Mouse (Mus musculus) neural tube, embryonic 13.5 days (tissue): ENCODE data around the gene Dnal4. TPM values are rescaled to one million over a fixed set of nuclear protein-coding genes. Genes with fewer than 3 reads are reported as not detected.
A peak's percentile ranks its signal among the peaks of the same experiment; 100 is the strongest.

Source experiments
- ATAC-seq: fragments of 200-750 bp; cut with Nextera tagmentation; 2 replicates; pipeline ENCODE4 v1.8.0; 2017; ENCODE audit warnings: low read depth, mild to moderate bottlenecking, moderate TSS enrichment, moderate library complexity
- H3K27ac ChIP-seq: fragments of 300-500 bp; sonication (generic); replicated peaks from 2 replicates; pipeline ENCODE4 v1.5.1; 2015; ENCODE audit warnings: moderate library complexity, mild to moderate bottlenecking, inconsistent platforms
- H3K27me3 ChIP-seq: fragments of 300-500 bp; sonication (generic); 2 replicates; pipeline ENCODE4 v1.6.1; 2015; ENCODE audit warnings: mild to moderate bottlenecking, inconsistent platforms
- H3K36me3 ChIP-seq: fragments of 300-500 bp; sonication (generic); 2 replicates; pipeline ENCODE4 v1.6.1; 2015; ENCODE audit warnings: mild to moderate bottlenecking, inconsistent platforms
- H3K4me1 ChIP-seq: fragments of 300-500 bp; sonication (generic); replicated peaks from 2 replicates; pipeline ENCODE4 v1.6.1; 2015; ENCODE audit warnings: inconsistent platforms
- H3K4me2 ChIP-seq: fragments of 300-500 bp; sonication (generic); 2 replicates; pipeline ENCODE4 v1.6.1; 2015; ENCODE audit warnings: inconsistent platforms, mild to moderate bottlenecking, moderate library complexity
- H3K4me3 ChIP-seq: fragments of 300-500 bp; sonication (generic); 2 replicates; pipeline ENCODE4 v1.5.1; 2015; ENCODE audit warnings: mild to moderate bottlenecking, inconsistent platforms
- H3K9ac ChIP-seq: fragments of 300-500 bp; sonication (generic); 2 replicates; pipeline ENCODE4 v1.6.1; 2015; ENCODE audit warnings: moderate library complexity, mild to moderate bottlenecking, inconsistent platforms
- H3K9me3 ChIP-seq: fragments of 300-500 bp; sonication (generic); 2 replicates; pipeline ENCODE4 v1.6.1; 2016; ENCODE audit warnings: inconsistent platforms
- WGBS: fragments of 180-500 bp; shearing (Covaris S2); methylation state at CpG from one replicate; pipeline ENCODE4 v1.1.7; 2015; 5-methylcytosine and 5-hydroxymethylcytosine counted together
- polyA plus RNA-seq: library from polyadenylated mRNA; unstranded; fragments of >200 nt; fragmentation: Nextera tagmentation; extraction: Ambion mirVana; gene quantifications from 2 replicates; pipeline ENCODE4 v1.2.1, GENCODE M21; 2015

Gene Dnal4
- polyA plus RNA-seq, 1 experiment from 2014 or later: 72.1 TPM

DNA sequence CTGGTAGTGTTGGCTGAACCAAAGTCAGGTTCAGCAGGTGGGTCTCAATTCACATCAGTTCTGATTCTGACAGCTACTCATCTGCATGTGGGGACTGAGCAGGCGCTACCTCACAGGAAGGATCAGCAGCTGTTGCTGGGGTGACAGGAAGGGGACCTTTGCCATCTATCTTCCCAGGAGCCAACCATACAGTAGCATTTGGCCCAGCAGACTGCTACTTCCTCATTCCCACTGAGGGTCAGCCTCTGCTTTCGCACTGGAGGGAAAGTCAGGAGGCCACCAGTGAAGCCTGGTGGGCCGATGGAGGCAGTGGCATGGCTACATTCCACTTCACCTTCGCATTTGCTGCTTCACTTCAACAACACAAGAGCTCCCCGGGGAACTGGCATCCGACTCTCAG is 9.3 kb downstream of the Dnal4 start:
- no peak overlapping the region for H3K4me2 ChIP-seq
- H3K36me3 ChIP-seq: peaks cover 21% of the 10 kb centered on the region
- no peaks in the 10 kb centered on the region for H3K27me3 ChIP-seq
- no peaks in the 10 kb centered on the region for H3K9me3 ChIP-seq
- WGBS: 56% methylated on average over 6 of the region's 6 CpGs
- H3K4me1 ChIP-seq: peaks cover 47% of the 10 kb centered on the region
- no peak overlapping the region for H3K9ac ChIP-seq
- no peak overlapping the region for H3K27ac ChIP-seq
- no peak overlapping the region for H3K4me3 ChIP-seq
- ATAC-seq: no peak

DNA sequence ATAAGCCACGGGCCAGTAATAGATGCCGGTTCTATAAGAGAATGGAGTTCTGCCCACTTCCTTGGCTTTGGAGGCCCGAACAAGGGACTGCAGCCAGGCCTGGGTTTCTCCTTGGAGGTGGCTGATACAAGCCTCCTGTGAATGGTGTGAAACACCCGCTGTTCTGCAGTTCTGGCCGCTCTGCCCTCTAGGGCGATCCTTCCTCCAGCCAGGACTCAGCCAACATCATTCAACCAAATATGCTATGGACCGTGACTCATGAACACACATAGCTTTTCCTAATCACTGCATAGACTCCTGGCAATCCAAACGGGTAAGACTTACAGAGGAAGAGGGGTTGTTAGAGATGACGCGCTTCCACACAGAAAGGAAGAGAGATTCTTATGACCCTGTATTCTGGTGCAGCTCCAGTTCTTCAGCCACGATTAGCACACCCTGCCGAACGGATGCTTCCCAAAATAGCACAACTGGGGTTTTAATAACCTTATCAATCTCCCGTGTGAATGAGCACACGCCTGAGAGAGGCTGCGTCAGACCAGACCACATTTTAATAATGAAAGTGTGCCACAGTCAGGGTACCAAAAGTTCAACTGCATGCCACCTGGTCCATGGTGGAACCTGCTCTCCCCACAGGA is 10.2 kb downstream of the Dnal4 start:
- Histone ChIP-seq H3K27me3 (no peaks in the 10 kb centered on the region), H3K4me2 (no peak overlapping the region), H3K9ac (no peak overlapping the region), H3K36me3 (peaks cover 30% of the 10 kb centered on the region), H3K4me1 (peaks cover 39% of the 10 kb centered on the region), H3K4me3 (no peak overlapping the region), H3K9me3 (no peaks in the 10 kb centered on the region), H3K27ac (no peak overlapping the region)
- WGBS: 80% methylated on average over 16 of the region's 16 CpGs
- no peak for ATAC-seq

DNA sequence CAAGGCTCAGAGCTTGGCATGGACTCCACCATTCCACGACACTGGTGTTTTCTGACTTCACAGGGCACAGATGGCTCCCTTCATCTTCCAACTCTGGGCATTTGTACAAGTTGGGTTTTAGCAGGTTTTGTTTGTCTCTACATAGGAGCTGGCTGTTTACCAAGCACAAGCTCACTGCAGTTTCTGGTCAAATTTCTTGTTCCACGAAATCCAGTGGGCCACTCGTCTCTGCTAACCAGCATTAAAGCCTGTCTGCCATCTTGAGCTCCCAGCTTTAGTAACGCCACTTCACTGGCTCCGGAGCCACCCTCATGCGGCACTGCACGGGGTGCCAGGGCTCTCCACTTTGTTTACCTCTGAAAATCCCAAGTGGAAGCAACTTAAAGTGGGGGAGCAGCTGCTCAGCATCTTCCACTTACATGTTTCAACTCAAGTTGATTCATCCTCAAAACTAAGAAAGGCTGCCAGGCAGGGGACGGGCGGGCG is 11.0 kb downstream of the Dnal4 start:
- ATAC-seq: no peak
- no peak overlapping the region for H3K9ac ChIP-seq
- peaks cover 39% of the 10 kb centered on the region for H3K4me1 ChIP-seq
- peaks cover 38% of the 10 kb centered on the region for H3K36me3 ChIP-seq
- no peak overlapping the region for H3K4me2 ChIP-seq
- H3K27ac ChIP-seq: no peak overlapping the region
- H3K4me3 ChIP-seq: no peak overlapping the region
- WGBS: 86% methylated on average over 10 of the region's 10 CpGs
- H3K9me3 ChIP-seq: no peaks in the 10 kb centered on the region
- no peaks in the 10 kb centered on the region for H3K27me3 ChIP-seq

DNA sequence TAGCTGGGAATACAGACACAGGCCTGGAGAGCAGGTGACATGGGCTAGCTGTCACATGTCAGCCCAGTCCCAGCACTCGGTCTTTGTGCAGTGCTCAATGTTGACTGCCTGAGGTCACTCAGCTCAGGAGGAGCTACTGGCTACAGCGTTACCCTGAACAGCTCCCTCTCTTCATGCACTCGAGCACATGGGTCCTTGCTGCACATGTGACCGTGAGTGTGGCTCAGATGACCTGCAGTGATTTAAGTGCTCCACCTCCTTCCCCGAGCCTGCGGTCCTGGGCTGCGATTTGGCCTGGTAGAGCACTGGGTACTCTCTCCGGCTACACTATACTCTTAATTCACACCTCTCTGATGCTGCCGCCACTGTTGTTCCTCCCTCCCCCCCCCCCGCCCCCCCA is 11.5 kb downstream of the Dnal4 start:
- Histone ChIP-seq H3K4me2 (no peak overlapping the region), H3K4me1 (peaks cover 34% of the 10 kb centered on the region), H3K36me3 (peaks cover 40% of the 10 kb centered on the region), H3K27ac (no peak overlapping the region), H3K9me3 (no peaks in the 10 kb centered on the region), H3K4me3 (no peak overlapping the region), H3K27me3 (no peaks in the 10 kb centered on the region), H3K9ac (peak overlapping the region; percentile 4; the same call in 1 of the 2 replicates)
- WGBS: 70% methylated on average over 10 of the region's 10 CpGs
- ATAC-seq: no peak

DNA sequence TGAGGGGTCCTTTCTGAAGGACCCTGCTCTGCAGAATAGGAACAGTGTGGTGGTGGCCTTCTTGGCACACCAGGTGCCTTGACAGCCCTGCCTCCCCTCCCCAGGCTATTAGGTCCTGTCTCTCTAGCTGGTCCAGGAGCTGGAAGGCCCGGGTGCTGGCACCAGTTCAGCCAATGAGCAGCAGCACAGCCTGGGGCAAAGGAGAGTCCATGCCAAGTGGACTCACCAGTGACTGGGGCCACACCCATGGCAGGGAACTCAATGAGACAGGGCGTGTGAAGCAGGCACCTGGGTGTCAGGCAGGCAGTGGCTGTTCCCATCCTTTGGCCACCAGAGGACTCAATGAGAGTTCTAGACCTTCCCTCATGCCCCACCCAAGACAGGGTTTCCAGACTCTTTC is 12.3 kb downstream of the Dnal4 start:
- Histone ChIP-seq H3K4me2 (no peak overlapping the region), H3K9ac (no peak overlapping the region)

DNA sequence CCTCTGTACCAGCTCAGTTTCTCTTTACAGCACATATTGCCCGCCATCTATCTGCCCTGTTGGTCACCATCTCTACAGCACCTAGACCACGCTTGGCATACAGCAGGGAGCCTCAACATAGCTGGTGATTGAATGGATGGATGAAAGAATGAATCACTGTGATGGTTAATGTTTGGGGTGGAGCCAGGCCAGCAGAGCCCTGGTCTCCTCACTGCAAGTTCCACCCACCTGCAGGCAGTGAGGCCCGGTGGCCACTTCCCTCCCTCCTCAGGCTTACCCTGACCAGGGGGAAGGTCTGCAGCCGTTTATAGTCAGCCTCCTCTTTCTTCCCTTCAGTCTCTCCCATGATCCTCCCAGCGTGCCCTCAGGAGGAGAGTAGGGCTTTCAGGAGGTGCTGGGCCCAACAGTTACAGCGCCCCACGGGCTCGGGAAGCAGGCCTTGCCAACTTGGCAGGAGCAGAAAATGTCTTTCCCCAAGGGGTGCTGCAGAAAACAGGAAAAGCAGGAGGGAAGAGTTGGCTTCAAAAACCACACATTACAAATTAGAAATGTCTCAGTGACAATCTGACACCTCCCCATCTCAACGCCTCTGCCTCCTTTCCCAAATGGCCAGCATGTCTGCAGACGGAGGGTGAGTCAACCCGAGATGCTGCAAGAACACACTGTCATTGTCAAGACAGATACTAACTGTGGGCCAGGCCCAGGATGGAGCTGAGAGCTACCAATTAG is 12.9 kb downstream of the Dnal4 start:
- Histone ChIP-seq H3K9me3 (no peaks in the 10 kb centered on the region), H3K4me3 (no peak overlapping the region), H3K4me1 (peaks cover 19% of the 10 kb centered on the region), H3K36me3 (peaks cover 40% of the 10 kb centered on the region), H3K4me2 (no peak overlapping the region), H3K9ac (no peak overlapping the region), H3K27me3 (no peaks in the 10 kb centered on the region), H3K27ac (no peak overlapping the region)
- 84% methylated on average over 11 of the region's 11 CpGs for WGBS
- ATAC-seq: no peak

More for the DNA sequence above, 12.3 kb downstream of the Dnal4 start:
- no peak overlapping the region for H3K27ac ChIP-seq
- no peak for ATAC-seq
- no peaks in the 10 kb centered on the region for H3K27me3 ChIP-seq
- 84% methylated on average over 2 of the region's 2 CpGs for WGBS
- peaks cover 40% of the 10 kb centered on the region for H3K36me3 ChIP-seq
- H3K4me3 ChIP-seq: no peak overlapping the region
- H3K4me1 ChIP-seq: peaks cover 26% of the 10 kb centered on the region
- no peaks in the 10 kb centered on the region for H3K9me3 ChIP-seq

DNA sequence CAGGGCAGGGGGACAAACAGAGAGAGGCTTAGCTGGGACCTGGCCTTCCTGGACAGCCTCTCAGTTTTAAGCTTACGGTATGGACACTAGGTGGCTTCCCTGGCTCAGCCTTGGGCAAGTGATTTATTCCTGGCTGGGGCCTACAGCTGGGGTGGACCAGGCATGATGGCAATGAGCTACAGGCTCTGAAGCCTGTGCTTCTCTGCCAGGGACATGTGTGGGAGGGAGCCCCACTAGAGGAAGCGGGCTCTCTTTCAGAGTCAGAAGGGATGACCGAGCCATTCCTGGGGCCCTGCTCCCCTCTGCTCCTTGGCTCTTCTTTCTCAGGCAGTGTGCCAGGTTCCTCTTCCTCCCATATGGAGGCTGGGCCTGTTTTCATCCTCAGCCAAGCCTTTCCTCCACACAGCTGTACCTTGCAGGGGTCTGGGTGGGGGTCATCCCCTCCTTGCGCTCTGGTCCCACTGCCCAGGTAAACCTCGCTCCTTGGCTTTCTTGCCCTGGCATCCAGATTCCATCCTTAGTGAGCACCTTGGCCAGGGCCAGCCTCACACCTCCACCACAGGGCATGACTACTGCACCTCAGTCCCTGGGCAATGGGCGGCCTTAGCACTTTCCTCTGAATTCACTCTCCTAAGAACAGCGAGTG is 13.9 kb downstream of the Dnal4 start:
- 92% methylated on average over 7 of the region's 7 CpGs for WGBS
- ATAC-seq: no peak

DNA sequence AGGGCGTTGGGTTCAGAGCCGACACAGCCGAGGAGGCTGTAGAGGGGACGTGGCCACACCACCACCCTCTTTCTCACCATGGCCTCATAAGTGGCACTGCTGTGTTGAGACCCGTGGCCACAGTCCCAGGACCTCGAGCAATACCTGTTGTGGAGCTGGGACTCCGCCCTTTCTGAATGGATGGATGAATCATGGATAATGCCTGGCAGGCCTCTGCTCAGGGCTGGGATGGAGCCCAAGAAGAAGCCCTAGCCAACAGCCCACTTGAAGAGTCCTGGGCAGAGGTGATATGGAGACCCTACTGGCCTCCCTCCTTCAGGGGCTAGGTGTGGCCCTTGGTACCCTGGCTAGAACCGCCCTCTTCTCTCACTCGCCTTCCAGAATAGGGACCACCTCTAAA is 14.6 kb downstream of the Dnal4 start:
- Histone ChIP-seq H3K4me3 (no peak overlapping the region), H3K27me3 (no peaks in the 10 kb centered on the region), H3K9ac (no peak overlapping the region), H3K9me3 (no peaks in the 10 kb centered on the region), H3K27ac (no peak overlapping the region), H3K4me2 (no peak overlapping the region), H3K4me1 (peaks cover 14% of the 10 kb centered on the region), H3K36me3 (peaks cover 40% of the 10 kb centered on the region)
- ATAC-seq: no peak
- 93% methylated on average over 9 of the region's 9 CpGs for WGBS

More for the DNA sequence above, 13.9 kb downstream of the Dnal4 start:
- Histone ChIP-seq H3K36me3 (peaks cover 40% of the 10 kb centered on the region), H3K27ac (no peak overlapping the region), H3K27me3 (no peaks in the 10 kb centered on the region), H3K4me2 (no peak overlapping the region), H3K9me3 (no peaks in the 10 kb centered on the region), H3K9ac (no peak overlapping the region), H3K4me3 (no peak overlapping the region), H3K4me1 (peaks cover 18% of the 10 kb centered on the region)

DNA sequence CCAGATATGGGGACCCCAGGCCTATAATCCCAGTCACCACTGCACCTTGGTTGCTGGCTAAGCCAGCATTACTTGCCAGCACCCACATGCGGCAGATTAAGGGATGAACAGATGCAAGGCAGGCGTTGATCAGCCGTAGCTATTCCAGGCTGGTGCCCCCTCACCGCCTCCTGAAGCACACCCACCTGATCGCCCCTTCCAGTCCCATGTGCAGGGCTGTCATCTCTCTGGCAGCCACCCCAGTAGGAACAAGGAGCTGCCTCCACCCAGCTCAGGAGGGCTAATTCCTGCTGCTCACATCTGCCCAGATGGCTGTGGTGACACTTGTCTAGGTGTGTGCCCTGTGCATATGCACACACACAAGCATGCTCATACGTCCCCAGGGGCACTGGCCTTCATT is 16.7 kb downstream of the Dnal4 start:
- H3K27ac ChIP-seq: no peak overlapping the region
- peaks cover 8% of the 10 kb centered on the region; the same call in 1 of the 2 replicates for H3K4me1 ChIP-seq
- H3K4me3 ChIP-seq: no peak overlapping the region
- no peaks in the 10 kb centered on the region for H3K9me3 ChIP-seq
- WGBS: 92% methylated on average over 6 of the region's 6 CpGs
- no peak for ATAC-seq
- no peak overlapping the region for H3K4me2 ChIP-seq
- no peak overlapping the region for H3K9ac ChIP-seq
- peaks cover 40% of the 10 kb centered on the region for H3K36me3 ChIP-seq
- no peaks in the 10 kb centered on the region for H3K27me3 ChIP-seq

DNA sequence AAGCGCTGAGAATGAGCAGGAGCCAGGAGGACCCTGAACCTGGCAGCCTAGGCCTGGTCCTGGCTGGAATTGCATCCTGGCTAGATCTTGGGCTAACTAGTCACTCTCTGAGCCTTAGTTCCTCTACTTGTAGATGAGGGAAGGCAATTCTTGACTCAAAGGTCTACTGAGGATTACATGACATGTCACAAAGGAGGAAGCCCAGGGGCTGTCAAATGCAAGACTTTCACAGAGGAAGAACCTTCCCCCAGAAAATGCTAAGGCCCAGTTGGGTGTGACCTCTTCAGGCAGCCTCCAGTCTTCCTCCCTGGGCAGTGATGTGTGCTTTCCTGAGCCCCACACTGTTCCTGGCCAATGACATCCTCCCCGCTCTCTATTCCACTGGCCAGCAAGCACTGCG is 20.5 kb downstream of the Dnal4 start:
- H3K4me3 ChIP-seq: no peak overlapping the region
- ATAC-seq: no peak
- H3K9me3 ChIP-seq: no peaks in the 10 kb centered on the region
- WGBS: 88% methylated on average over 3 of the region's 3 CpGs
- H3K36me3 ChIP-seq: peaks cover 7% of the 10 kb centered on the region
- H3K27ac ChIP-seq: no peak overlapping the region
- no peak overlapping the region for H3K9ac ChIP-seq
- peaks cover 5% of the 10 kb centered on the region; the same call in 1 of the 2 replicates for H3K4me1 ChIP-seq
- H3K4me2 ChIP-seq: no peak overlapping the region
- H3K27me3 ChIP-seq: no peaks in the 10 kb centered on the region

DNA sequence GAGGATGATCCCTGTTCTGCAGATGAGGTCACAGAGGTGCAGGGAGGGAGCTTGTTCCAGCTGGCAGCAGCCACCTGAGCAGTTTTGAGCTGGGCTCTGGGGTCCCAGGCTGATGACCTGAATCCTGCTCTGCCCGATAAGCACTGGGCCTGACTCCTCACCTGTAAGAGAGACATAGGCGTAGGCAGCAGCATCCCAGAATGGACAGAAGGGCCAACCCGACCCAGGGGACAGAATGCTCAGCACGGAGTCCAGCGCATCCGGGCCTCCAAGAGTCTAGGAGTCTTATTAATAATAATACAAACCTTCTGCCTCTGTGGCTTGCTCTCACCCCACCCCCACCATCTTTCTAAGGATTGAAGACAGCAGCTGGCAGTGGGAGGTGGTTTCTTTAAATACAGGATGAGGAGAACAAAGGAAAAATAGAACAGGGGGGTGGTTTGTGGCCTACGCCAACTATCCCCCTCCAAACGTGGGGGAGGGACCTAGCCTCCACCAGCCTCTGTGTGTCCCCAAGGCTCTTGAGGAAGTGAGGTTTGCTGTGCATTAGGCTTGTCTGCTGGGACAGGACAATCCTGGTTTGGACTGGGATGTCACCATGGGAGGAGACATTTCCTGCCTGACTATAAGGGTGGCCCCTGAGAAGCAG is 21.5 kb downstream of the Dnal4 start:
- Histone ChIP-seq H3K9me3 (no peaks in the 10 kb centered on the region), H3K27me3 (no peaks in the 10 kb centered on the region), H3K4me3 (no peak overlapping the region), H3K9ac (peak overlapping the region; percentile 43; the same call in 1 of the 2 replicates), H3K4me1 (peaks cover 5% of the 10 kb centered on the region; the same call in 1 of the 2 replicates), H3K4me2 (no peak overlapping the region), H3K36me3 (no peaks in the 10 kb centered on the region), H3K27ac (no peak overlapping the region)
- 66% methylated on average over 8 of the region's 8 CpGs for WGBS
- no peak for ATAC-seq

DNA sequence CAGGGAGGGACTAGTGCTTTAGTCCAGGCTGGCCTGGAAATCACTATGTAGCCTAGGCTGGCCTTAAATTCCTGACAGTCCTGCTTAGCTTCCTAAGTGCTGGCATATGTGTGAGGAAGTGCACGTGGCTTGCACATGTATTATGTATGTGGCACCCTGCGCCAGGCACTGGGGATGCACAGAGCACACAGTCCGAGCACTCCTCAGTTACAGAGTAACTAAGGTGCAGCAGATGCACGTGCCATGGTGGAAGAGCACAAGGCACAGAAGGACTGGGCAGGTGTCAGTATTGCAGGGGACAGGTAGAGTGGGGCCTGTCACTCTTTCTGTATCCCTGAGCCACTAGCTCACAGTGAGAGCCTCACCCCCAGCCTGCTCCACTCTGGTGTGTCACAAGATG is 22.5 kb downstream of the Dnal4 start:
- peaks cover 5% of the 10 kb centered on the region; the same call in 1 of the 2 replicates for H3K4me1 ChIP-seq
- ATAC-seq: no peak
- no peak overlapping the region for H3K4me2 ChIP-seq
- no peak overlapping the region for H3K4me3 ChIP-seq
- H3K9ac ChIP-seq: no peak overlapping the region
- H3K9me3 ChIP-seq: no peaks in the 10 kb centered on the region
- no peaks in the 10 kb centered on the region for H3K36me3 ChIP-seq
- no peak overlapping the region for H3K27ac ChIP-seq
- 82% methylated on average over 4 of the region's 4 CpGs for WGBS
- no peaks in the 10 kb centered on the region for H3K27me3 ChIP-seq
